Mouse (Mus musculus): ENCODE data around the gene Hcrtr2.
A peak's percentile ranks its signal among the peaks of the same experiment; 100 is the strongest.

The Hcrtr2 gene

DNA sequence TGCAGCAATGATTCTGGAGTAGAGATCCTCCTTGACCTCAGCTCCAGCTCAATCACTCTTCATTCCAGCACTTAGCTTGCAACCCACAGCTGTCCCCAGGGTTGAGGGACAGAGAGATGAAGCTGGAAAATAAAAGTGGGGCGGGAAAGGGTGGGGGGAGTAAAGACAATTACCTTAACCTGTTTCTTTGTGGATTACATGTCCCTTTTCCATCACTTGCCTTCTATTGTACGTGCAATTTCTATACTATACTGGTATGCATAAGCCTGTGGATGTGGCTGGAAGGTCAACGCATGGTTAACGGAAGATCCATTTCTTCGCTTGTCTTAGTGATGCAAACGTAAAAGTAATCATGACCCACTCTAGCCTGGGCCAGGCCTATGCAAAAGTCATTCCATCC lies at the start of gene Hcrtr2:
TSS of gene Hcrtr2 (minus strand) at position 101 of the 400 bp plus-strand sequence.
- no peak for ATAC-seq (ENCODE audit: low TSS enrichment)

- ATAC-seq (ENCODE audit: low TSS enrichment), result no peak
Observed at GRCm38 (mm10) chr9:76364874-76365273, 41.2 kb upstream of the Hcrtr2 start.

- no peak for ATAC-seq (ENCODE audit: low TSS enrichment)
Observed at GRCm38 (mm10) chr9:76360374-76360773, 36.7 kb upstream of the Hcrtr2 start.

- ATAC-seq (ENCODE audit: low TSS enrichment), result no peak
Observed at GRCm38 (mm10) chr9:76352346-76352745, 28.7 kb upstream of the Hcrtr2 start.

DNA sequence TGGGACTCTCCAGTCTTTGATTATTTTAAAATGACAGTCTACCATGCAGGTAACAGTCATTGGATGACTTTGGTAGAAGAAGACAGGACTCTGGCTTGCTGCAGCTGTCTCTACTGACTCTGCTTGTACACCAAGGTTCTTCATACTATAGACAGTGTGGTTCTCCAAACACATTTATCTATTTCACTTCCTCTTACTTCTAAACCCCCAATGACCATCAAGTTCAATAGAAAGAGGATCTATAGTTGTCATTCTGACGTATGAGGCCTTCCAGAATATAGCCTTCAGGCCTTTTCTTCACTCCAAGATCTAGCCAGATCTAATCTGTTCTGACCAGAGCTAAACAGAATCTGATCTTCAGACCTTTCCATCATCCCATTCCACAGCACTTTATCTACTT lies 23.6 kb upstream of the Hcrtr2 start:
- no peak for ATAC-seq (ENCODE audit: low TSS enrichment)

- ATAC-seq (ENCODE audit: low TSS enrichment), result peak; percentile 79
Observed at GRCm38 (mm10) chr9:76331081-76331480, 7.4 kb upstream of the Hcrtr2 start.

GRCm38 (mm10) chr9:76323186-76323701 lies 412 bp downstream of the Hcrtr2 start:
- peak; percentile 76 for ATAC-seq (ENCODE audit: low TSS enrichment)

GRCm38 (mm10) chr9:76322122-76323052 lies 1.3 kb downstream of the Hcrtr2 start:
- ATAC-seq (ENCODE audit: low TSS enrichment), result peak; percentile 66; the same call in 1 of the 2 replicates

DNA sequence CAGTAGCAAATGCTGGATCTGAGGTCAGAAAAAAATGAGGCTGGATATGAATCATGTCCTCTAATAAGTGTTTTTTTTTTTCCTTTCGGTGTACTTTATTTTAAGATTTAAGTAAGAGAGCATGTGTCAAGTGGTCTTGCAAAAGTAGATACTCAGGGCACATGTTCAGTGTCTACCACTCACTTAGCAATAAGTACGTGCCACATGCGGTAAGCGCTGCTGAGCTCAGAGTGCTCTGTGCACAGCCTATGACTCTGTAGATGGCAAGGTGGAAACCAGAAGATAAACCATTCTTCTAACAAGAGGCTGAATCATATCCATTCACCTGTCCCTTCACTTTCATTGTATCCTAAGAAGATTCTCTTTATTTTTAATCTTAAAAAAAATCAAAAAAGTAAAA lies 2.1 kb downstream of the Hcrtr2 start:
- ATAC-seq (ENCODE audit: low TSS enrichment), result no peak

DNA sequence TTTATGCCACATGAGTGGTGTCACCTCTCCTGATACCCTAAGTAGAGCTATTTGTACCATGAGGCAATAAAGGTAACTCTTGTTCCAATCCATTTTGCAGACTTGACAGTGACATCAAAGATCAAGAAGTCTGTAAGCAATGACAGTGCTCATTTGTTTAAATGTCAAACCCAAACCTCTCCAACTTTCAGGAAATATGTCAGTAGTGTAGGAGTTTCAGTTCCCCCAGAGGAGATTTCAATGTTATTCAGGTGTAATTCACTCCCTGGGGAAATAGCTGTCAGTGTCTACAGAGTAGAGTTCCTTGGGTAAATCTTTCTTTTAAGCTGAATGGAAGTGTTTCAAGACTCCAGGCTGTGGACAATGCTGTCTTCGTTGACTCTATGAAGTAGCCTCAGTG lies 2.9 kb downstream of the Hcrtr2 start:
- no peak for ATAC-seq (ENCODE audit: low TSS enrichment)

- no peak for ATAC-seq (ENCODE audit: low TSS enrichment)
Observed at GRCm38 (mm10) chr9:76318302-76318701, 5.4 kb downstream of the Hcrtr2 start.

GRCm38 (mm10) chr9:76315096-76315495 lies 8.6 kb downstream of the Hcrtr2 start:
- ATAC-seq (ENCODE audit: low TSS enrichment), result no peak

DNA sequence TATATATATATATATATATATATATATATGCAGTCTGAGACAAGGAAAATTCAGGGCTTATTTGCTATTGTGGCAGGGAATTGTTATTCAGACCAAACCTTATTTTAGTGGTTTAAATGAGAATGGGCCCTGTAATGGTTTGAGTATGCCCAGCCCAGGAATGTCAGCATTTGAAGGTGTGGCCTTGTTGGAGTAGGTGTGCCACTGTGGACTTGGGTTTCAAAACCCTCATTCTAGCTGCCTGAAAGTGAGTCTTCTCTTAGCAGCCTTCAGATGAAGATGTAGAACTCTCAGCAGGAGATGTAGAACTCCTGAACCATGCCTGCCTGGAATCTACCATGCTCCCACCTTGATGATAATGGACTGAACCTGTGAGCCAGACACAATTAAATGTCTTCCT lies 9.7 kb downstream of the Hcrtr2 start:
- no peak for ATAC-seq (ENCODE audit: low TSS enrichment)

DNA sequence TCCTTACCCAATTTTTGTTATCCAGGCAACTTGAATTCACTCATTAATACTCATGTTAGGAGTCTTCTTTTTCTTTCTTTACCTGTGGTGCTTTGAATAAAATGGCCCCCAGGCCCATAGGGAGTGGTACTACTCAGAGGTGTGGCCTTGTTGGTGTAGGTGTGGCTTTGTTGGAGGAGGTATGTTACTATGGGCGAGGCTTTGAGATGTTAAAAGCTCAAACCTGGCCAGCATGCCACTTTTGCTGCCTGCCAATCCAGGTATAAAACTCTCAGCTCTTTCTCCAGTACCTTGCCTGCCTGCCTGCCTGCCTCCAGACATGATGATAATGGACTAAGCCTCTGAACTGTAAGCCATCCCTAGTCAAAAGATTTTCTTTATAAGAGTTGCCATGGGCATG lies 11.4 kb downstream of the Hcrtr2 start:
- ATAC-seq (ENCODE audit: low TSS enrichment), result no peak

GRCm38 (mm10) chr9:76291384-76291783 lies 32.3 kb downstream of the Hcrtr2 start:
- no peak for ATAC-seq (ENCODE audit: low TSS enrichment)

DNA sequence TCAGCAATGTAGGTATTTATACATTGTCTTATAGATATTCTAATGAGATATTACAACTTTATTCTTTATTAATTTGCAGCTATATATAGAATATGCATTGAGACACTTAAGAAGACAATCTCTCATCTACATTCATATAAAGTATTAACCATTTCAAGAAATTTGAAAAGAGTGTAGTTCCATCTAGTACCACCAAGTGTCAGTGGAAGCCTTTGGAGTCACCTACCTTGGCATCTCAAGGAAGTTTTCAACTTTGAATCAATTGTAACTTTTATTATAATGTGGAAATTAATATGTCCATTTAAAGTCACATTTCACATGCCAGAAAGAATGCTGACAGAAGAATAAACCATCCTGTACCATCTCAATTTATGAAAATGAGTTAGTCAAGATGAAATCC lies 52.8 kb downstream of the Hcrtr2 start:
- no peak for ATAC-seq (ENCODE audit: low TSS enrichment)

- ATAC-seq (ENCODE audit: low TSS enrichment), result no peak
Observed at GRCm38 (mm10) chr9:76257731-76258130, 65.9 kb downstream of the Hcrtr2 start.

DNA sequence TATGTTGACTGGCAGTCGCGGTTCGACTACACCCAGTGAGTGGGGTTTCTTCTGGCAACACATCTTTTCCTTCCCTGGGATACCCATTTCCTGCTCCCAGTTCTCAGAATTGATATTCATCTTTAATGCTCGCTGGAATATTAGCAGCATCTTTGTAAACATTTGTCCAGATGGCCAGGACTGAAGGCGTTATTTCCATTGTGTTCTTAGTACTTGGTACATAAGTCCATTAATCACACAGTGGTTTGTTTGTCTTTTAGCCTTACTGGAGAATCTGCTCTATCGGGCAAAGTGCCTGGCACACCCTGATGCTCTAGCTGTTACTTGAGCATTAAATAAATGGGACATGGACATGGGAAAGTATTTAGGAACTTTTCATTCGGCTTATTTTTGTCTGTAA lies 71.1 kb downstream of the Hcrtr2 start:
- ATAC-seq (ENCODE audit: low TSS enrichment), result no peak

DNA sequence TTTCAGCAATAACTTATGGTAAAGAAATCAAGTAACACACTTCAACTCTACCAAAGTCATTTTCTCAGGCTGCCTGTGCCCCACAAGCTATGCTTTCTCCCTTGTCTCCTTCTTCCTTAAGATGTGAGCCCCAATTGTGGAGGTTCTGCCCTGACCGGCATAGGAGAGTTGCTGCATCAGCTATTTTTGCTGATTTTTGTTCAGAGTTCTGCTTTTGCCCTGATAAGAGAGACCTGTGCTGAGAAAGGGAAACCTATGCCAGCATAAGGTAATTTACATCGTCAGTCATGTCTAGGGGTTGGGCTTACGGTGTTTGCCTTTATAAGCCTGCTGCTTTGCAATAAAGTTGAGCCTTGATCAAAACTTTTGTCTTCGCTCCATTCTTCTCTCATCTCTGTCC lies 71.5 kb downstream of the Hcrtr2 start:
- ATAC-seq (ENCODE audit: low TSS enrichment), result no peak

DNA sequence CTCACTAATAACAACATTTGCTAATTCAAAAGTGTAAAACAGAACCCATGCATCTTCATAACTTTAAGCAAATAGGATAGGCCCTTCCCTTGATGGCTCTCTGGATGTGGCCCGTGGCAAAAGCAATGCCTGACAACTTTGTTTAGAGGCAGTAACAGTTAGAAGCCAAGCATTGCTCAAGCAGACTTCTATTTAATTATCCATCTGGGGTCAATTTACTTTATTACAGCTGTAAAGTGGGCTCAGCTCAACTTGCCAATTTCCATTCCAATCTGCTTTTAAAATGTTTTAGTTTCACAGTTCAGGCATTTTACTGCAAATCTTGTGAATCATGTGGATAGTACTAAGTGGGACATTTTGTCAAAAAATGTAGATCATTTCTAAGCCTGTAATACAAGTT lies 81.3 kb downstream of the Hcrtr2 start:
- no peak for ATAC-seq (ENCODE audit: low TSS enrichment)

- ATAC-seq (ENCODE audit: low TSS enrichment), result no peak
Observed at GRCm38 (mm10) chr9:76237946-76238345, 85.7 kb downstream of the Hcrtr2 start.

- no peak for ATAC-seq (ENCODE audit: low TSS enrichment)
Observed at GRCm38 (mm10) chr9:76237243-76237642, 86.4 kb downstream of the Hcrtr2 start.

DNA sequence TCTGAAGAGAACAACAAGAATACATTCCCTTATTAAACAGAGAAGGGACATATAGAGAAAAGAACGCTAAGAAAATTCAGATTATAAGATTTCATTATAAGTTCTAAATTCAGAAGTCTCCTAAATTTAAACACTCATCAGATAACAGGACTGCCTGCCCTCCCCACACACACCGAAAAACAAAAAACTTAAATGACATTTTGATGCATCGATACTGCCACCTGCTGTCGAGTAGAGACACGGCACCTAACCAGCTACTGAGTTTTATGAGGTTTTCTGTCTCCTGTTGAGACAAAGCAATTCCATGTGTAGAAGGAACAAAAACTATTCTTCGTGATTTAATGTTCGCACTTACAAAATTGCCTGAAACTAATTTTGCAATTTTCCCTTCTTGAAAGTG lies 87.0 kb downstream of the Hcrtr2 start:
- peak; percentile 82 for ATAC-seq (ENCODE audit: low TSS enrichment)
